30 mouse cellular contexts compared by ENCODE assay signal in the genomic region with DNA sequence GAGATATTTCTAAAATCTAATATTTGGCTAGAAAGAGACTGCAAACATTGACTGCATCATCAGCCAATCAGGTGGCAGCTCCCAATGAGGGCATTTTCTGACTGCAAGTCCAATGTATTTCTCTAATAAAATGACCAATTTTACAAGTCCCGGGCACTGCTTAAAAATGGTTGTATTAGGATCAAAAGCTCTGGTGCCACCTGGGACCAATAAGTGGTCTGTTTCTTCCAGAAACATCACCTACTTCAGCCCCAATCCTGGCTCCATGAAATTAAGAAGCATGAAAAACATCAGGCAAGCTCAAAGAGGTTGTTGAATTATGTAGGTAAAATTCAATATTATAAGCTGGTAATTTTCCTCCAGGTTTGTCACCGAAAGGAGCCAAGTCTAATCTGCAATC.
"Had no signal": no experiment of that assay in that cellular context is flagged by ENCODE, and none has a peak within 500 bp of the region (broad histone marks: within the 10 kb centered on the region; RNA-seq: fewer than 3 reads in every experiment).

No protein-coding gene starts in this region.

- H3K4me2 ChIP-seq: limb, embryonic 15.5 days; liver, embryonic 11.5 days; liver, embryonic 12.5 days; liver, embryonic 13.5 days; liver, embryonic 15.5 days; lung, embryonic 14.5 days; lung, embryonic 15.5 days; midbrain, embryonic 11.5 days; midbrain, embryonic 12.5 days; midbrain, embryonic 13.5 days; midbrain, embryonic 15.5 days; neural tube, embryonic 12.5 days had no signal

- H3K9me3 ChIP-seq: limb, embryonic 15.5 days; liver, embryonic 12.5 days; liver, embryonic 13.5 days; liver, embryonic 15.5 days; lung, embryonic 15.5 days; megakaryocyte, embryonic 14.5 days; midbrain, embryonic 10.5 days; midbrain, embryonic 12.5 days; midbrain, embryonic 13.5 days; midbrain, embryonic 15.5 days; neural tube, embryonic 12.5 days had no signal

- ATAC-seq: liver, embryonic 12.5 days; liver, postnatal 0 days; lung, postnatal 0 days; midbrain, embryonic 13.5 days; midbrain, embryonic 15.5 days; midbrain, embryonic 16.5 days had no signal

- H3K27me3 ChIP-seq: limb, embryonic 15.5 days; liver, embryonic 12.5 days; liver, embryonic 13.5 days; liver, embryonic 15.5 days; lung, embryonic 15.5 days; megakaryocyte, embryonic 14.5 days; midbrain, embryonic 12.5 days; midbrain, embryonic 13.5 days; midbrain, embryonic 15.5 days; neural tube, embryonic 12.5 days had no signal

- H3K27ac ChIP-seq: left cerebral cortex, adult 2 months; limb, embryonic 15.5 days; liver, embryonic 12.5 days; liver, embryonic 13.5 days; liver, embryonic 14.5 days; liver, embryonic 15.5 days; lung, embryonic 15.5 days; macrophage; midbrain, embryonic 10.5 days; midbrain, embryonic 12.5 days; midbrain, embryonic 13.5 days; midbrain, embryonic 15.5 days; neural tube, embryonic 12.5 days had no signal

- H3K9ac ChIP-seq: limb, embryonic 15.5 days; liver, embryonic 12.5 days; liver, embryonic 13.5 days; liver, embryonic 14.5 days; liver, embryonic 15.5 days; liver, postnatal 0 days; lung, embryonic 14.5 days; lung, embryonic 15.5 days; midbrain, embryonic 12.5 days; midbrain, embryonic 13.5 days; midbrain, embryonic 15.5 days; neural tube, embryonic 12.5 days had no signal

- H3K36me3 ChIP-seq: limb, embryonic 15.5 days; liver, embryonic 12.5 days; liver, embryonic 13.5 days; liver, embryonic 15.5 days; lung, embryonic 15.5 days; midbrain, embryonic 10.5 days; midbrain, embryonic 12.5 days; midbrain, embryonic 15.5 days; neural tube, embryonic 12.5 days had no signal

- H3K4me1 ChIP-seq: liver, embryonic 12.5 days; liver, embryonic 13.5 days; liver, embryonic 15.5 days; lung, embryonic 15.5 days; megakaryocyte, embryonic 14.5 days; midbrain, embryonic 10.5 days; midbrain, embryonic 12.5 days; midbrain, embryonic 13.5 days; midbrain, embryonic 15.5 days; neural tube, embryonic 12.5 days had no signal

- DNase-seq: left cerebral cortex, postnatal 4 days; liver; liver, embryonic 13.5 days; liver, postnatal 0 days; lung, adult 18-20 months; lung, adult 2 months; lung, embryonic 14.5 days; lung, postnatal 10 days; lung, postnatal 14 days; lung, postnatal 36 days; lung, postnatal 4 days; midbrain, embryonic 14.5 days had no signal

- H3K4me3 ChIP-seq: left cerebral cortex, adult 2 months; limb, embryonic 15.5 days; liver, embryonic 12.5 days; liver, embryonic 13.5 days; liver, embryonic 15.5 days; lung, embryonic 15.5 days; megakaryocyte, embryonic 14.5 days; midbrain, embryonic 10.5 days; midbrain, embryonic 12.5 days; midbrain, embryonic 13.5 days; midbrain, embryonic 15.5 days; myocyte; neural tube, embryonic 12.5 days had no signal
